Mouse (Mus musculus) kidney, adult 2 months (tissue): ENCODE data around the gene Tmed11.
"Not testable (repeated sequence)": the region's sequence is repeated elsewhere in the genome, so short reads cannot be mapped to it uniquely, and the experiment has no call there.

Experiments
- CTCF ChIP-seq: fragments of 200-500 bp; conservative IDR thresholded peaks from 2 replicates; pipeline ENCODE4 v1.5.1; 2011; ENCODE audit warnings: low read depth, mild to moderate bottlenecking, control low read depth, low read length, moderate library complexity, mixed read lengths; ENCODE audit not compliant: insufficient read depth, insufficient read length
- POLR2A ChIP-seq: fragments of 200-500 bp; IDR thresholded peaks from one replicate; pipeline ENCODE4 v1.6.1; 2011; ENCODE audit warnings: low read depth, low read length, control low read depth

GRCm38 (mm10) chr5:108790385-108790784 is 4.8 kb downstream of the Tmed11 start:
- TF ChIP-seq CTCF: peak; percentile 26; the same call in 1 of the 2 replicates
- TF ChIP-seq POLR2A: not testable (repeated sequence)
